24 mouse cellular contexts compared by ENCODE assay signal in genomic region chr13:60691940-60692339, GRCm38 (mm10).
"Had no signal": no experiment of that assay in that cellular context is flagged by ENCODE, and none has a peak within 500 bp of the region (broad histone marks: within the 10 kb centered on the region; RNA-seq: fewer than 3 reads in every experiment).

No protein-coding gene starts in this region.

- H3K4me2 ChIP-seq: heart, embryonic 12.5 days; hindbrain, embryonic 12.5 days; hindbrain, embryonic 14.5 days; intestine, embryonic 15.5 days; limb, embryonic 12.5 days had no signal

- H3K27me3 ChIP-seq: heart, embryonic 12.5 days; hindbrain, embryonic 12.5 days; intestine, embryonic 15.5 days; limb, embryonic 12.5 days had no signal

- H3K4me3 ChIP-seq: heart, adult 2 months; heart, embryonic 12.5 days; hindbrain, embryonic 10.5 days; hindbrain, embryonic 12.5 days; intestine, embryonic 15.5 days; left cerebral cortex, adult 2 months; limb, embryonic 10.5 days; limb, embryonic 12.5 days had no signal

- H3K9ac ChIP-seq: forebrain, postnatal 0 days; heart, embryonic 12.5 days; hindbrain, embryonic 12.5 days; hindbrain, embryonic 14.5 days; intestine, embryonic 15.5 days; limb, embryonic 12.5 days had no signal

- DNase-seq: forebrain, postnatal 0 days; gastrocnemius, postnatal 14 days; gastrocnemius, postnatal 36 days; heart, adult 11 months; heart, adult 2 months; heart, postnatal 10 days; heart, postnatal 4 days; kidney, adult 18-20 months; kidney, adult 8-10 months; kidney, postnatal 10 days; kidney, postnatal 25 days; kidney, postnatal 4 days; layer of hippocampus, adult 9-11 months had no signal

- H3K27ac ChIP-seq: heart, adult 2 months; hindbrain, embryonic 10.5 days; hindbrain, embryonic 12.5 days; hindbrain, embryonic 14.5 days; intestine, embryonic 15.5 days; limb, embryonic 10.5 days; limb, embryonic 12.5 days had no signal

- ATAC-seq: forebrain, postnatal 0 days; hindbrain, embryonic 16.5 days; inflammation-experienced regulatory T-cells, adult 6 months; intestine, embryonic 15.5 days; intestine, postnatal 0 days had no signal

- H3K36me3 ChIP-seq: heart, embryonic 12.5 days; hindbrain, embryonic 12.5 days; intestine, embryonic 15.5 days had no signal

- H3K9me3 ChIP-seq: intestine, embryonic 15.5 days; limb, embryonic 10.5 days had no signal
